Mouse (Mus musculus): ENCODE measurements around the gene Cenpt.

- TF ChIP-seq CTCF (conservative IDR thresholded peaks at IDR 0.05; ENCODE audit: low read length) (no peak), NANOG (IDR thresholded peaks at IDR 0.05; ENCODE audit: borderline replicate concordance, low read length) (no peak), POU5F1 (IDR thresholded peaks at IDR 0.05; ENCODE audit: borderline replicate concordance, low read length) (no peak)
These were observed 33.4 kb downstream of the Cenpt start for GRCm38 (mm10) chr8:105819659-105820058.

All from E14TG2a.4 (cell line).